Mouse (Mus musculus): Measurements from ENCODE around the gene Wdr18. TPM values are rescaled to one million over a fixed set of nuclear protein-coding genes. Genes with fewer than 3 reads are reported as not detected.

Gene Wdr18
- polyA plus RNA-seq, 1 experiment from 2014 or later: 84.5 TPM

GRCm38 (mm10) chr10:79929967-79930825 lies 29.8 kb upstream of the Wdr18 start:
- peak overlapping the region; percentile 35; the same call in 1 of the 2 replicates for H3K9ac ChIP-seq
- peak overlapping the region; percentile 93 for H3K4me2 ChIP-seq (replicated peaks)

GRCm38 (mm10) chr10:79930826-79931186 lies 29.1 kb upstream of the Wdr18 start:
- no peak overlapping the region for H3K27ac ChIP-seq
- H3K4me2 ChIP-seq (replicated peaks): peak overlapping the region; percentile 93
- peaks cover 66% of the 10 kb centered on the region for H3K4me1 ChIP-seq
- H3K27me3 ChIP-seq (replicated peaks): no peaks in the 10 kb centered on the region
- peak overlapping the region; percentile 35; the same call in 1 of the 2 replicates for H3K9ac ChIP-seq
- WGBS: 77% methylated on average over 16 of the region's 16 CpGs
- no peaks in the 10 kb centered on the region for H3K9me3 ChIP-seq
- no peak for ATAC-seq (ENCODE audit: low FRiP score, low read depth)
- peak overlapping the region; percentile 5; the same call in 1 of the 2 replicates for H3K4me3 ChIP-seq
- peaks cover 39% of the 10 kb centered on the region for H3K36me3 ChIP-seq

More at GRCm38 (mm10) chr10:79929967-79930825, 29.8 kb upstream of the Wdr18 start:
- peak overlapping the region; percentile 5; the same call in 1 of the 2 replicates for H3K4me3 ChIP-seq
- peaks cover 66% of the 10 kb centered on the region for H3K4me1 ChIP-seq
- no peak for ATAC-seq (ENCODE audit: low FRiP score, low read depth)
- WGBS: 83% methylated on average over 18 of the region's 18 CpGs
- no peak overlapping the region; the same call in 1 of the 2 replicates for H3K27ac ChIP-seq
- no peaks in the 10 kb centered on the region for H3K9me3 ChIP-seq
- H3K27me3 ChIP-seq (replicated peaks): no peaks in the 10 kb centered on the region
- H3K36me3 ChIP-seq: peaks cover 35% of the 10 kb centered on the region

GRCm38 (mm10) chr10:79931797-79932196 lies 28.2 kb upstream of the Wdr18 start:
- no peak for ATAC-seq (ENCODE audit: low FRiP score, low read depth)
- 80% methylated on average over 9 of the region's 9 CpGs for WGBS
- no peaks in the 10 kb centered on the region for H3K9me3 ChIP-seq
- peak overlapping the region; percentile 12; the same call in 1 of the 2 replicates for H3K4me2 ChIP-seq (replicated peaks)
- H3K36me3 ChIP-seq: peaks cover 44% of the 10 kb centered on the region
- H3K9ac ChIP-seq: no peak overlapping the region
- H3K4me1 ChIP-seq: peaks cover 63% of the 10 kb centered on the region
- H3K27me3 ChIP-seq (replicated peaks): no peaks in the 10 kb centered on the region
- H3K4me3 ChIP-seq: no peak overlapping the region
- H3K27ac ChIP-seq: no peak overlapping the region

DNA sequence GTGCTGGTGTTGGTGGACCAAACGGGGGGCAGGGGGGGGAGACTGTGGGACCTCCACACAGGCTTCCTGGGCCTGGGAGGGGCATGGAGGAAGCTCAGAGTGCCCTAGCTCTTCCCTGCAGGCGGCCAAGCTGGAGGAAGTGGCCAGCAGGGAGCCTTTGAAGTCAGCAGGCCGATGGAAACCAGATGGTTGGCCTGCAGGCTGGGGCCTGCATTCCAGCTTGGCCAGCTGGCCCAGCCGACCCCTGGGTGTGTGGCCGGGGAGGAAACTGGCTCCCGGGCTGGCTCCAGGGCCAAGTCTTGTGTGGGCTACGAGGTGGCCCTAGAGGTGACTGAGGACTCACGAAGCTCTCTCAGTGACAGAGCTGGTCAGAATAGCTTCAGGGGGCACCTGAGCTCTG lies 27.2 kb upstream of the Wdr18 start:
- Histone ChIP-seq H3K36me3 (peaks cover 48% of the 10 kb centered on the region), H3K9me3 (no peaks in the 10 kb centered on the region), H3K27me3 (replicated peaks) (no peaks in the 10 kb centered on the region), H3K4me1 (peaks cover 72% of the 10 kb centered on the region), H3K9ac (peak overlapping the region; percentile 41; the same call in 1 of the 2 replicates), H3K4me3 (no peak overlapping the region), H3K4me2 (replicated peaks) (peak overlapping the region; percentile 26), H3K27ac (peak overlapping the region; percentile 16; the same call in 1 of the 2 replicates)
- no peak for ATAC-seq (ENCODE audit: low FRiP score, low read depth)
- 16% methylated on average over 8 of the region's 8 CpGs for WGBS

DNA sequence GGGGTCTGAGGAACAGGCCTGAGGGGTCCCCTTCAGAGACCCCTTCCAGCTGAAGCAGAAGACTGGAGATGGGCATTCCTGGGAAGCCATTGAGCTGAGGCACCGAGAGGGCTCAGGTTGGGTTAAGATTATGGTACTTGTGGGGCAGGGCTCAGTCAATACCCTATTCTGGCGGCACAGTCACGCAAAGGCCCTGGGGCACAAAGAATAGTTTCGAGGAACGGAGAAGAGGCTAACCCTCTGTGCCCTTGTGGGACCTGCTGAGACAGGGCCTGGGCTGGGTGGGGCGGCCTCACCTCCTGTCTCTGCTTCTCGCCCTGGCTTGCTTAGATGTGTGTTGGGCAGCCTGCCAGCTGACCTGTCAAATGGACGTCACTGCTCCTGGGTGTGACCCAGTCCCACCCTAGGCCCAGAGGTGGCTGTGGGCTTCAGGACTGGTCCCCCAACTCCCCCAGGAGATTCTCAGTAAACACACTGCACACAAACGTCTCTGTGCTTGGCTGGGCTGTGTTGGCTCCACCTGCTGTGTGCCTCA lies 26.7 kb upstream of the Wdr18 start:
- Histone ChIP-seq H3K9me3 (no peaks in the 10 kb centered on the region), H3K27ac (no peak overlapping the region), H3K4me2 (replicated peaks) (peak overlapping the region; percentile 26; the same call in 1 of the 2 replicates), H3K9ac (peak overlapping the region; percentile 19; the same call in 1 of the 2 replicates), H3K36me3 (peaks cover 53% of the 10 kb centered on the region), H3K4me1 (peaks cover 76% of the 10 kb centered on the region), H3K27me3 (replicated peaks) (no peaks in the 10 kb centered on the region), H3K4me3 (no peak overlapping the region)
- no peak for ATAC-seq (ENCODE audit: low FRiP score, low read depth)
- 70% methylated on average over 9 of the region's 9 CpGs for WGBS

DNA sequence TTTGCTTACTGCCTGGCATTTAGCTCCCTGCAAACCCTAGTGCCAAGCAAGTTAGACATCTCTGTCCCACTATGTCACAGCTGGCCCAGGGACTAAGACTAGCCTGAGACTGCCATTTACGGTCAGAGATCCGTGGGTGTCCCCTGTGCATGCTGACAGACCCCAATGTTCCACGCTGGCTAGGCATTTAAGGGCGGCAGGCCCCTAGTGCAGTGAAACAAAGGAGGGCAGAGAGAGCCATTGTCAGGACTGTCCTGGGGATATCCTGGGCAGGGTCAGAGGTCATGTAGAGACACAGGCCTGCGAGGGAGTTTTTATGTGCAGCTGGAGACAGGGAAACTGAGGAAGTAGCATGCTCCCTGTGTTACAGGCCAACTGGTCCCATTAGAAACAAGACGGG lies 26.1 kb upstream of the Wdr18 start:
- Histone ChIP-seq H3K4me1 (peaks cover 71% of the 10 kb centered on the region), H3K4me2 (replicated peaks) (no peak overlapping the region), H3K36me3 (peaks cover 53% of the 10 kb centered on the region), H3K27ac (no peak overlapping the region), H3K9me3 (no peaks in the 10 kb centered on the region), H3K27me3 (replicated peaks) (no peaks in the 10 kb centered on the region), H3K4me3 (no peak overlapping the region), H3K9ac (peak overlapping the region; percentile 19; the same call in 1 of the 2 replicates)
- ATAC-seq (ENCODE audit: low FRiP score, low read depth): no peak
- WGBS: 23% methylated on average over 6 of the region's 6 CpGs

GRCm38 (mm10) chr10:79934272-79934721 lies 25.7 kb upstream of the Wdr18 start:
- WGBS: 66% methylated on average over 13 of the region's 13 CpGs
- Histone ChIP-seq H3K36me3 (peaks cover 53% of the 10 kb centered on the region), H3K27ac (no peak overlapping the region), H3K4me3 (no peak overlapping the region), H3K9me3 (no peaks in the 10 kb centered on the region), H3K9ac (peak overlapping the region; percentile 26; the same call in 1 of the 2 replicates), H3K4me1 (peaks cover 67% of the 10 kb centered on the region), H3K27me3 (replicated peaks) (no peaks in the 10 kb centered on the region), H3K4me2 (replicated peaks) (no peak overlapping the region)
- ATAC-seq (ENCODE audit: low FRiP score, low read depth): no peak

DNA sequence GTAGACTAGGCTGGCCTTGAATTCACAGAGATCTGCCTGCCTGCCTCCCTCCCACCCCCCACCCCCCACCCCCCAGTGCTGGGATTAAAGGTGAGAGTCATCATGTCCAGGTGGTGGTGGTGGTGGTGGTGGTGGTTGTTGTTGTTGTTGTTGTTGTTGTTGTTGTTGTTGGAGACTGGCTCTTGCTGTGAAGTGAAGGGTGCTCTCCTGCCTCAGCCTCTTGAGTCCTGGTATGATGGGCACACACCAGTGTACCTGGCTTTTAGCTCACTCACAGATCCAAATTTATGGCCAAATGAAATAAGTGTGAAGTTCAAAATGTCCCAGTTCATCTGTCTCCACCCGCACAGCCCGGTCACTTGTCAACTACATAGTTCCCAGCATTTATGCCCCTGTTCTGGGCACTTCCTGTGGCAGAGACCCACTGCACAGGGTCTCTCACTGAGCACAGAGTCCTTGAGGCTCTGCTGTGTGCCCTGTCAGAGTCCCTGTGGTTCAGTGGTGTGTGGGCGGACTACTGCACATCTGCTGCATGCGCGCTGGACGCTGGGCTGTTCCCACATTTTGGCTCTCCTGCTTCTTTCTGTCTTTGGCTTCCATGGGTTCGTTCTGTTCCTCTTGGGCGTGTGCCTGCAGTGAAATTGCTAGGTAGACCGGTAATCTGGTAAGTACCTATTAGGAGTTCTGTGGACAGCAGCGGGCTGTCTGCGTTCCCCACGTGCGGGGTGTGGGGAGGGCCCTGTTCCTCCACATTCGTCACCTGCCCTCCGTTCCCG lies 25.0 kb upstream of the Wdr18 start:
- WGBS: 90% methylated on average over 16 of the region's 16 CpGs
- Histone ChIP-seq H3K36me3 (peaks cover 53% of the 10 kb centered on the region), H3K9ac (no peak overlapping the region), H3K9me3 (no peaks in the 10 kb centered on the region), H3K4me3 (no peak overlapping the region), H3K27ac (no peak overlapping the region), H3K4me2 (replicated peaks) (no peak overlapping the region), H3K27me3 (replicated peaks) (no peaks in the 10 kb centered on the region), H3K4me1 (peaks cover 60% of the 10 kb centered on the region)
- ATAC-seq (ENCODE audit: low FRiP score, low read depth): no peak

- no peak overlapping the region for H3K4me3 ChIP-seq
- H3K36me3 ChIP-seq: peaks cover 52% of the 10 kb centered on the region
- 81% methylated on average over 10 of the region's 10 CpGs for WGBS
- 0 out of 2 replicates have a peak overlapping the region, but pooled peaks have one; percentile 9 for H3K4me2 ChIP-seq (replicated peaks)
- H3K27ac ChIP-seq: no peak overlapping the region
- H3K9ac ChIP-seq: peak overlapping the region; percentile 38; the same call in 1 of the 2 replicates
- H3K9me3 ChIP-seq: no peaks in the 10 kb centered on the region
- peaks cover 50% of the 10 kb centered on the region for H3K4me1 ChIP-seq
- no peaks in the 10 kb centered on the region for H3K27me3 ChIP-seq (replicated peaks)
- no peak for ATAC-seq (ENCODE audit: low FRiP score, low read depth)
These were observed 23.6 kb upstream of the Wdr18 start for GRCm38 (mm10) chr10:79936284-79936910.

GRCm38 (mm10) chr10:79936911-79937441 lies 23.0 kb upstream of the Wdr18 start:
- H3K4me1 ChIP-seq: peaks cover 46% of the 10 kb centered on the region
- peak overlapping the region; percentile 9; the same call in 1 of the 2 replicates for H3K4me2 ChIP-seq (replicated peaks)
- 84% methylated on average over 27 of the region's 27 CpGs for WGBS
- no peaks in the 10 kb centered on the region for H3K27me3 ChIP-seq (replicated peaks)
- no peak for ATAC-seq (ENCODE audit: low FRiP score, low read depth)
- H3K36me3 ChIP-seq: peaks cover 52% of the 10 kb centered on the region
- H3K4me3 ChIP-seq: no peak overlapping the region
- H3K9me3 ChIP-seq: no peaks in the 10 kb centered on the region
- H3K27ac ChIP-seq: no peak overlapping the region
- H3K9ac ChIP-seq: peak overlapping the region; percentile 38; the same call in 1 of the 2 replicates

GRCm38 (mm10) chr10:79937775-79938526 lies 22.0 kb upstream of the Wdr18 start:
- Histone ChIP-seq H3K27ac (no peak overlapping the region), H3K4me3 (no peak overlapping the region), H3K4me1 (peaks cover 36% of the 10 kb centered on the region), H3K9me3 (no peaks in the 10 kb centered on the region), H3K9ac (no peak overlapping the region), H3K4me2 (replicated peaks) (no peak overlapping the region), H3K36me3 (peaks cover 47% of the 10 kb centered on the region), H3K27me3 (replicated peaks) (no peaks in the 10 kb centered on the region)
- ATAC-seq (ENCODE audit: low FRiP score, low read depth): no peak
- 30% methylated on average over 11 of the region's 11 CpGs for WGBS
